Comparison of ENCODE assay signal across 9 mouse cellular contexts in the genomic region with DNA sequence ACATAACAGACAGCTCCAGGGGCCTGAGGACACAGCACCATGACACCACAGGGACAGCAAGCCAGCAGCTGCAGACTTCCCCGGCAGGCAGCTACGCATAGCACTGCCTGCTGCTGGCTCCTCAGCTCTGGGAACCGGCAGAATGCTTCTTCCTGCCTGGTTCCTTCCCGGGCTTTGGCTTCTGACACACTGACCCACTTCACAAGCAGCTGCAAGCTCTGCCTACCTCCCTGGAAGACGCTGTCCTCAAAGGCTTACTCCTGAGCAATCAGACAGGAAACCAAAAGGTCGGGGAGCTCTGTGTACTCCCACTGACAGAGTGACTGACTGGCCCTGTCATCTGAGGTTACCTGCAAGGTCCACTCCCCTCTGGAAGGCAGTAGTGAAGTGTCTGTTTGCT.
DNase-seq lines count a peak whose midpoint lies in the region; ATAC-seq lines count a peak whose summit lies in the region.
"Had no signal": no experiment of that assay in that cellular context is flagged by ENCODE, and none has a peak within 500 bp of the region (broad histone marks: within the 10 kb centered on the region; RNA-seq: fewer than 3 reads in every experiment).

No protein-coding gene starts in this region.

- H3K9ac ChIP-seq in kidney, embryonic 16.5 days (replicated peaks; ENCODE audit: low read length), result no peak overlapping the region; the same call in 1 of the 2 replicates

- H3K27me3 ChIP-seq in kidney, embryonic 16.5 days (ENCODE audit: insufficient read depth, low read length), result no peaks in the 10 kb centered on the region

- peaks cover 10% of the 10 kb centered on the region; the same call in 1 of the 2 replicates for H3K4me1 ChIP-seq in kidney, embryonic 16.5 days (ENCODE audit: insufficient read depth, low read length)

- DNase-seq in kidney, adult 11 months, result no peak
- peak; percentile 11 for DNase-seq in heart, adult 8-10 months (ENCODE audit: low spot score)
- DNase-seq in kidney, postnatal 4 days, result peak; percentile 28 to 43
- no peak for DNase-seq in layer of hippocampus, postnatal 25 days (ENCODE audit: extremely low spot score in 1 of 2, low spot score in 1 of 2)
- no peak for DNase-seq in gastrocnemius, postnatal 36 days
- DNase-seq in urinary bladder, postnatal 10 days (ENCODE audit: low spot score), result no peak
- DNase-seq: cerebellum, postnatal 14 days had no signal

- no peaks in the 10 kb centered on the region for H3K36me3 ChIP-seq in kidney, embryonic 16.5 days (ENCODE audit: insufficient read depth, low read length)

- H3K4me3 ChIP-seq in kidney, embryonic 16.5 days (ENCODE audit: low read length), result no peak overlapping the region

- no peak overlapping the region for H3K4me2 ChIP-seq in kidney, embryonic 16.5 days (replicated peaks; ENCODE audit: low read depth, low read length)

- intact Hi-C loops in gastrocnemius, postnatal 36 days (cut with DNase I), result no loop called here

- peak; percentile 57; the same call in 1 of the 2 replicates for ATAC-seq in kidney, embryonic 16.5 days (ENCODE audit: low FRiP score, low TSS enrichment)
- ATAC-seq in activated CD4-positive, CD25-positive, alpha-beta regulatory T cell, adult 4 months, result peak; percentile 48

- peak overlapping the region; percentile 16; the same call in 1 of the 2 replicates for H3K27ac ChIP-seq in kidney, embryonic 16.5 days (ENCODE audit: low read length)

- under 1% methylated on average over 6 of the region's 6 CpGs for WGBS in kidney, embryonic 16.5 days

- no peaks in the 10 kb centered on the region for H3K9me3 ChIP-seq in kidney, embryonic 16.5 days (ENCODE audit: low read length)

Comparison
In these comparisons a context has a peak if more than half of its experiments do, and no peak if none do; other contexts are left out.
1. DNase-seq: peak in heart, adult 8-10 months (single experiment) and kidney, postnatal 4 days (2 of 2); none in kidney, adult 11 months (single experiment), layer of hippocampus, postnatal 25 days (0 of 2), gastrocnemius, postnatal 36 days (0 of 2) and urinary bladder, postnatal 10 days (single experiment).